Mouse (Mus musculus) lung, adult 2 months (tissue): Measurements from ENCODE around the gene Chrdl2.

ENCODE experiments used
- CTCF ChIP-seq: fragments of 200-500 bp; IDR thresholded peaks from 2 replicates; pipeline ENCODE4 v1.5.1; 2011; ENCODE audit warnings: mild to moderate bottlenecking, low read length, control low read depth; ENCODE audit not compliant: insufficient read depth
- POLR2A ChIP-seq: fragments of 200-500 bp; IDR thresholded peaks from 2 replicates; pipeline ENCODE4 v1.6.1; 2011; ENCODE audit warnings: low read depth, mild to moderate bottlenecking, control low read depth, low read length, borderline replicate concordance; ENCODE audit errors: extremely low read depth

DNA sequence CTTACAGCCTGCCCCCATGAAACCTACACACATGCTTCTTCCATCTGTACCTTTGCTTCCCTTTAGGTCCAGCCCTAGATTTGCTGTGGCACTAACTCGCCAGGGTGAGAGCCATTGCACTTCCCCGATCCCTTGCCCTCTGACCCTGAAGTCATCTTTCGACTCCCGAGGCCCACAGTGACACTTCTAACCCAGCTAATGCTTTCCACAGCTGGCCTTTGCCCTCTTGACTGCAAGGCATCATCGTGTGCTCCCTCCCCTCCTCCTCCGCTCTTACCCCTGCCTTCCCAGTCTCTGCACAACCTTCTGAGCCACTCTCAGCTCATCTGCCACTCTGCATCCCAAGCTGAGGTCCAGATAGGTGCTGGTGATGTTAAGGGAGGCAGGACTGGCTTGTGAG lies 6.5 kb downstream of the Chrdl2 start:
- TF ChIP-seq POLR2A = no peak
- TF ChIP-seq CTCF = no peak
